Mouse (Mus musculus): ENCODE data around the gene Tuba4a. TPM values are rescaled to one million over a fixed set of nuclear protein-coding genes. Genes with fewer than 3 reads are reported as not detected.

Tuba4a gene
- total RNA-seq (2023; ENCODE audit: inconsistent age): 197 to 212 TPM (median 207 TPM) in 4 replicates

GRCm38 (mm10) chr1:75219531-75219930 is at the start of gene Tuba4a:
Gene Tuba4a (minus strand): TSS chr1:75219865.

GRCm38 (mm10) chr1:75264091-75264880 is 44.6 kb upstream of the Tuba4a start, which contains the start of gene Ptprn:
Gene Ptprn (minus strand): TSS chr1:75264502.

GRCm38 (mm10) chr1:75236117-75237050 is 16.7 kb upstream of the Tuba4a start, which contains the start of gene Dnajb2:
Gene Dnajb2 (plus strand): TSS chr1:75236406.

GRCm38 (mm10) chr1:75231664-75232152 is 12.0 kb upstream of the Tuba4a start, which contains the start of gene A630095N17Rik:
Gene A630095N17Rik (minus strand): TSS chr1:75232102.

GRCm38 (mm10) chr1:75210136-75211087 is 9.3 kb downstream of the Tuba4a start, which contains the start of the genes Glb1l and Stk16:
Gene Glb1l (minus strand): TSS chr1:75210813.
Gene Stk16 (plus strand): TSS chr1:75210838.

GRCm38 (mm10) chr1:75191622-75192402 is 27.9 kb downstream of the Tuba4a start, which contains the start of the genes Ankzf1 and Atg9a:
Gene Ankzf1 (plus strand): TSS chr1:75192151.
Gene Atg9a (minus strand): TSS chr1:75192196.

GRCm38 (mm10) chr1:75180105-75180590 is 39.5 kb downstream of the Tuba4a start, which contains the start of gene Abcb6:
Gene Abcb6 (minus strand): TSS chr1:75180392.

GRCm38 (mm10) chr1:75168472-75169464 is 50.9 kb downstream of the Tuba4a start, which contains the start of gene Zfand2b:
Gene Zfand2b (plus strand): TSS chr1:75168646.

Other genes with a start within 250 kb of the Tuba4a start
- 3.5 to 6.7 TPM (median 5.0 TPM) in 4 replicates for gene Nhej1, start 94.7 kb downstream of the Tuba4a start, total RNA-seq (2023; ENCODE audit: inconsistent age)
- gene Slc23a3, start 86.0 kb downstream of the Tuba4a start, total RNA-seq (2023; ENCODE audit: inconsistent age): 0.93 to 1.8 TPM (median 1.3 TPM) in 4 replicates
- 107 to 119 TPM (median 112 TPM) in 4 replicates for gene Cnppd1, start 77.2 kb downstream of the Tuba4a start, total RNA-seq (2023; ENCODE audit: inconsistent age)
- 60.5 to 80.1 TPM (median 70.4 TPM) in 4 replicates for gene Retreg2, start 77.1 kb downstream of the Tuba4a start, total RNA-seq (2023; ENCODE audit: inconsistent age)
- gene Zfand2b, start 51.2 kb downstream of the Tuba4a start, total RNA-seq (2023; ENCODE audit: inconsistent age): 39.0 to 44.9 TPM (median 43.5 TPM) in 4 replicates
- 3.7 to 5.5 TPM (median 4.0 TPM) in 4 replicates for gene Abcb6, start 39.5 kb downstream of the Tuba4a start, total RNA-seq (2023; ENCODE audit: inconsistent age)
- gene Ankzf1, start 27.7 kb downstream of the Tuba4a start, total RNA-seq (2023; ENCODE audit: inconsistent age): 30.4 to 36.3 TPM (median 33.0 TPM) in 4 replicates
- gene Atg9a, start 27.7 kb downstream of the Tuba4a start, total RNA-seq (2023; ENCODE audit: inconsistent age): 26.6 to 34.5 TPM (median 28.6 TPM) in 4 replicates
- gene Glb1l, start 9.1 kb downstream of the Tuba4a start, total RNA-seq (2023; ENCODE audit: inconsistent age): 12.0 to 21.7 TPM (median 14.2 TPM) in 4 replicates
- 89.4 to 98.9 TPM (median 93.2 TPM) in 4 replicates for gene Stk16, start 9.0 kb downstream of the Tuba4a start, total RNA-seq (2023; ENCODE audit: inconsistent age)
- gene A630095N17Rik, start 12.2 kb upstream of the Tuba4a start, total RNA-seq (2023; ENCODE audit: inconsistent age): 1.3 TPM in 1 of 4 replicates, not detected in the others
- gene Dnajb2, start 16.5 kb upstream of the Tuba4a start, total RNA-seq (2023; ENCODE audit: inconsistent age): 80.0 to 93.8 TPM (median 88.3 TPM) in 4 replicates
- gene Ptprn, start 44.6 kb upstream of the Tuba4a start, total RNA-seq (2023; ENCODE audit: inconsistent age): 0.19 TPM in 1 of 4 replicates, not detected in the others
- gene Resp18, start 58.5 kb upstream of the Tuba4a start, total RNA-seq (2023; ENCODE audit: inconsistent age): not detected in 4 replicates
- 44.7 to 64.5 TPM (median 48.8 TPM) in 4 replicates for gene Dnpep, start 98.1 kb upstream of the Tuba4a start, total RNA-seq (2023; ENCODE audit: inconsistent age)
- gene Des, start 140.5 kb upstream of the Tuba4a start, total RNA-seq (2023; ENCODE audit: inconsistent age): 0.21 to 0.70 TPM in 2 of 4 replicates, not detected in the others
- gene Speg, start 155.4 kb upstream of the Tuba4a start, total RNA-seq (2023; ENCODE audit: inconsistent age): not detected in 4 replicates
- 55.8 to 68.5 TPM (median 60.3 TPM) in 4 replicates for gene Gmppa, start 216.1 kb upstream of the Tuba4a start, total RNA-seq (2023; ENCODE audit: inconsistent age)
- not detected in 4 replicates for gene Asic4, start 230.6 kb upstream of the Tuba4a start, total RNA-seq (2023; ENCODE audit: inconsistent age)